Mouse (Mus musculus): ENCODE data around the gene Crip1.

- TF ChIP-seq POLR2A (IDR thresholded peaks at IDR 0.05; ENCODE audit: insufficient read depth, low read depth, low read length) (no peak), CTCF (IDR thresholded peaks at IDR 0.05) (no peak), EP300 (IDR thresholded peaks at IDR 0.05; ENCODE audit: insufficient read depth, low read depth, low read length) (no peak)
Observed at GRCm38 (mm10) chr12:113149896-113150295, 3.8 kb downstream of the Crip1 start.

Data from heart, adult 2 months (tissue).